Mouse (Mus musculus): ENCODE measurements at regions not wholly inside any gene's neighbourhood (a gene's known extent, or its start where the extent isn't known, plus 50 kb on each side); places are given as distances from the start of the nearest gene placed in this dataset.

- DNase-seq (ENCODE audit: low read depth, low spot score): no peak
Observed at GRCm38 (mm10) chr13:84878178-84878849, 310.9 kb upstream of the Ccnh start.

GRCm38 (mm10) chr13:84905347-84905981, 283.7 kb upstream of the Ccnh start:
- DNase-seq (ENCODE audit: low read depth, low spot score): no peak

GRCm38 (mm10) chr13:84905994-84906393, 283.2 kb upstream of the Ccnh start:
- DNase-seq (ENCODE audit: low read depth, low spot score): no peak

- DNase-seq (ENCODE audit: low read depth, low spot score): no peak
Observed at GRCm38 (mm10) chr13:84931271-84931670, 257.9 kb upstream of the Ccnh start.

- DNase-seq (ENCODE audit: low read depth, low spot score): no peak
Observed at GRCm38 (mm10) chr13:84935610-84936009, 253.6 kb upstream of the Ccnh start.

GRCm38 (mm10) chr13:84939695-84940094, 249.5 kb upstream of the Ccnh start:
- DNase-seq (ENCODE audit: low read depth, low spot score): no peak

GRCm38 (mm10) chr13:84940936-84941335, 248.3 kb upstream of the Ccnh start:
- no peak for DNase-seq (ENCODE audit: low read depth, low spot score)

GRCm38 (mm10) chr13:84950873-84951272, 238.3 kb upstream of the Ccnh start:
- DNase-seq (ENCODE audit: low read depth, low spot score): peak; percentile 23

GRCm38 (mm10) chr13:84953161-84953560, 236.0 kb upstream of the Ccnh start:
- DNase-seq (ENCODE audit: low read depth, low spot score): no peak

GRCm38 (mm10) chr13:84953760-84954159, 235.4 kb upstream of the Ccnh start:
- no peak for DNase-seq (ENCODE audit: low read depth, low spot score)

- DNase-seq (ENCODE audit: low read depth, low spot score): no peak
Observed at GRCm38 (mm10) chr13:84968943-84969342, 220.3 kb upstream of the Ccnh start.
